Mouse (Mus musculus) macrophage (primary cell): ENCODE results near the gene Lmntd1. TPM values are rescaled to one million over a fixed set of nuclear protein-coding genes. Genes with fewer than 3 reads are reported as not detected.

Experiments used
- H3K27ac ChIP-seq: fragments of 350-480 bp; formaldehyde crosslinking; 2 replicates; pipeline ENCODE4 v1.9.0; 2021
- H3K36me3 ChIP-seq: fragments of 350-480 bp; formaldehyde crosslinking; 2 replicates; pipeline ENCODE4 v1.9.0; 2021; ENCODE audit errors: inconsistent target
- H3K4me3 ChIP-seq: fragments of 350-480 bp; formaldehyde crosslinking; 2 replicates; pipeline ENCODE4 v1.9.0; 2021; ENCODE audit errors: inconsistent target
- H3K79me2 ChIP-seq: fragments of 350-480 bp; formaldehyde crosslinking; 2 replicates; pipeline ENCODE4 v1.9.0; 2021; ENCODE audit errors: inconsistent target
- WGBS: methylation state at CpG from one replicate; pipeline ENCODE4 v1.1.7; 2026; ENCODE audit warnings: inconsistent platforms; ENCODE audit not compliant: missing documents; 5-methylcytosine and 5-hydroxymethylcytosine counted together
- polyA plus RNA-seq: library from polyadenylated mRNA; stranded (reverse); fragments of 250-400 nt; gene quantifications from 3 replicates; pipeline ENCODE4 v1.2.4, GENCODE M21; 2018; ENCODE audit warnings: inconsistent platforms

The Lmntd1 gene
- polyA plus RNA-seq, 1 experiment from 2014 or later: not detected

- H3K27ac ChIP-seq: no peak overlapping the region
- no peak overlapping the region for H3K4me3 ChIP-seq
- H3K79me2 ChIP-seq: no peaks in the 10 kb centered on the region
- WGBS: 87% methylated on average over 2 of the region's 2 CpGs
- no peaks in the 10 kb centered on the region for H3K36me3 ChIP-seq
Observed at GRCm38 (mm10) chr6:145396534-145396933, 217.6 kb downstream of the Lmntd1 start.

- no peak overlapping the region for H3K27ac ChIP-seq
- no peak overlapping the region for H3K4me3 ChIP-seq
- no peaks in the 10 kb centered on the region for H3K36me3 ChIP-seq
- H3K79me2 ChIP-seq: no peaks in the 10 kb centered on the region
- 95% methylated on average over 2 of the region's 2 CpGs for WGBS
Observed at GRCm38 (mm10) chr6:145390421-145390820, 223.7 kb downstream of the Lmntd1 start.

GRCm38 (mm10) chr6:145389904-145390303, 224.2 kb downstream of the Lmntd1 start:
- Histone ChIP-seq H3K36me3 (no peaks in the 10 kb centered on the region), H3K4me3 (no peak overlapping the region), H3K79me2 (no peaks in the 10 kb centered on the region), H3K27ac (no peak overlapping the region)
- WGBS: 94% methylated on average over 7 of the region's 7 CpGs

- Histone ChIP-seq H3K79me2 (no peaks in the 10 kb centered on the region), H3K4me3 (no peak overlapping the region), H3K36me3 (no peaks in the 10 kb centered on the region), H3K27ac (no peak overlapping the region)
- 94% methylated on average over 6 of the region's 6 CpGs for WGBS
Observed at GRCm38 (mm10) chr6:145387378-145387777, 226.7 kb downstream of the Lmntd1 start.

GRCm38 (mm10) chr6:145382586-145383380, 231.3 kb downstream of the Lmntd1 start:
- Histone ChIP-seq H3K4me3 (no peak overlapping the region), H3K27ac (no peak overlapping the region), H3K36me3 (no peaks in the 10 kb centered on the region), H3K79me2 (no peaks in the 10 kb centered on the region)
- 93% methylated on average over 12 of the region's 12 CpGs for WGBS

- no peak overlapping the region for H3K4me3 ChIP-seq
- no peaks in the 10 kb centered on the region for H3K79me2 ChIP-seq
- no peak overlapping the region for H3K27ac ChIP-seq
- H3K36me3 ChIP-seq: no peaks in the 10 kb centered on the region
- 99% methylated on average over 8 of the region's 8 CpGs for WGBS
Observed at GRCm38 (mm10) chr6:145380961-145381360, 233.2 kb downstream of the Lmntd1 start.

GRCm38 (mm10) chr6:145379175-145379574, 234.9 kb downstream of the Lmntd1 start:
- Histone ChIP-seq H3K4me3 (no peak overlapping the region), H3K27ac (no peak overlapping the region), H3K36me3 (no peaks in the 10 kb centered on the region), H3K79me2 (no peaks in the 10 kb centered on the region)
- 16% methylated on average over 6 of the region's 6 CpGs for WGBS

- WGBS: 0% methylated on average over 4 of the region's 4 CpGs
- H3K79me2 ChIP-seq: no peaks in the 10 kb centered on the region
- no peak overlapping the region for H3K27ac ChIP-seq
- no peak overlapping the region for H3K4me3 ChIP-seq
- no peaks in the 10 kb centered on the region for H3K36me3 ChIP-seq
Observed at GRCm38 (mm10) chr6:145378689-145379088, 235.4 kb downstream of the Lmntd1 start.

GRCm38 (mm10) chr6:145374372-145374771, 239.7 kb downstream of the Lmntd1 start:
- WGBS: 81% methylated on average over 2 of the region's 2 CpGs
- H3K36me3 ChIP-seq: no peaks in the 10 kb centered on the region
- H3K79me2 ChIP-seq: no peaks in the 10 kb centered on the region
- H3K27ac ChIP-seq: no peak overlapping the region
- H3K4me3 ChIP-seq: no peak overlapping the region

GRCm38 (mm10) chr6:145373712-145374221, 240.4 kb downstream of the Lmntd1 start:
- 15% methylated on average over 7 of the region's 7 CpGs for WGBS
- H3K27ac ChIP-seq: no peak overlapping the region
- no peak overlapping the region for H3K4me3 ChIP-seq
- no peaks in the 10 kb centered on the region for H3K79me2 ChIP-seq
- no peaks in the 10 kb centered on the region for H3K36me3 ChIP-seq

GRCm38 (mm10) chr6:145372066-145372465, 242.1 kb downstream of the Lmntd1 start:
- Histone ChIP-seq H3K79me2 (no peaks in the 10 kb centered on the region), H3K27ac (no peak overlapping the region), H3K4me3 (no peak overlapping the region), H3K36me3 (no peaks in the 10 kb centered on the region)
- WGBS: 77% methylated on average over 2 of the region's 2 CpGs

GRCm38 (mm10) chr6:145371586-145371985, 242.5 kb downstream of the Lmntd1 start:
- no peaks in the 10 kb centered on the region for H3K36me3 ChIP-seq
- 82% methylated on average over 4 of the region's 4 CpGs for WGBS
- no peak overlapping the region for H3K27ac ChIP-seq
- no peak overlapping the region for H3K4me3 ChIP-seq
- H3K79me2 ChIP-seq: no peaks in the 10 kb centered on the region

GRCm38 (mm10) chr6:145370302-145370701, 243.8 kb downstream of the Lmntd1 start:
- Histone ChIP-seq H3K36me3 (no peaks in the 10 kb centered on the region), H3K27ac (no peak overlapping the region), H3K4me3 (no peak overlapping the region), H3K79me2 (no peaks in the 10 kb centered on the region)
- 93% methylated on average over 3 of the region's 3 CpGs for WGBS

GRCm38 (mm10) chr6:145369290-145369689, 244.8 kb downstream of the Lmntd1 start:
- H3K79me2 ChIP-seq: no peaks in the 10 kb centered on the region
- no peaks in the 10 kb centered on the region for H3K36me3 ChIP-seq
- H3K4me3 ChIP-seq: no peak overlapping the region
- H3K27ac ChIP-seq: no peak overlapping the region
- WGBS: 59% methylated on average over 4 of the region's 4 CpGs

GRCm38 (mm10) chr6:145366488-145366887, 247.6 kb downstream of the Lmntd1 start:
- 91% methylated on average over 11 of the region's 11 CpGs for WGBS
- no peaks in the 10 kb centered on the region for H3K36me3 ChIP-seq
- no peaks in the 10 kb centered on the region for H3K79me2 ChIP-seq
- no peak overlapping the region for H3K27ac ChIP-seq
- no peak overlapping the region for H3K4me3 ChIP-seq
